Mouse (Mus musculus): ENCODE data around the gene Ints6.

DNA sequence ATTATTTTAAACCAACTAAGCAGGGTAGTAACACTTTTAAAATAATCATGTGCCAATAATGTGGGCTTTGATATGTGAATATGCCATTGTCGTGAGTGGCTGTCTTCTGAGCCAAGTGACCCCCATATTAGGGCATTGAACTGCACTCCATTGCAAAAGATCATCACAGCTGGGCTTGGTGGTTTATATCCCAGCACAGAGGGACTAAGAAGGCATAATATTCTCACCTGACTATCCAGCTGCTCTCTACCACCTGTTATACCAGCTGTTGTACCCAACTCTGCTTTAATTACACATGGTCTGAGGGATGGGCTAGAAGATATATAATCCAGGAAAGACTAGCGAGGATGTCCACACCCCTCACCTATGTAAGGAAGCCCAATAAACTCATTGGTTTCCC lies 4.4 kb upstream of the Ints6 start:
- TF ChIP-seq POLR2A (IDR thresholded peaks at IDR 0.05; ENCODE audit: borderline replicate concordance, low read depth, low read length) (no peak), CTCF (IDR thresholded peaks at IDR 0.05; ENCODE audit: low read depth, low read length) (no peak)
